Mouse (Mus musculus): ENCODE measurements at regions not wholly inside any gene's neighbourhood (a gene's known extent, or its start where the extent isn't known, plus 50 kb on each side); places are given as distances from the start of the nearest gene placed in this dataset.

GRCm38 (mm10) chr2:124718985-124719384, 348.9 kb upstream of the Slc24a5 start:
- no peak for DNase-seq (ENCODE audit: low spot score in 2 of 2)

- DNase-seq (ENCODE audit: low spot score in 2 of 2) = no peak
Observed at GRCm38 (mm10) chr2:124719820-124720478, 348.0 kb upstream of the Slc24a5 start.

- peak in 1 of 2 experiments; percentile 15 for DNase-seq (ENCODE audit: low spot score in 2 of 2)
Observed at GRCm38 (mm10) chr2:124720593-124721445, 347.1 kb upstream of the Slc24a5 start.

- DNase-seq (ENCODE audit: low spot score in 2 of 2) = no peak
Observed at GRCm38 (mm10) chr2:124724171-124724570, 343.8 kb upstream of the Slc24a5 start.

GRCm38 (mm10) chr2:124724827-124725480, 343.0 kb upstream of the Slc24a5 start:
- DNase-seq (ENCODE audit: low spot score in 2 of 2) = no peak

GRCm38 (mm10) chr2:124727979-124728378, 339.9 kb upstream of the Slc24a5 start:
- DNase-seq (ENCODE audit: low spot score in 2 of 2) = no peak

- DNase-seq (ENCODE audit: low spot score in 2 of 2) = no peak
Observed at GRCm38 (mm10) chr2:124732593-124732992, 335.3 kb upstream of the Slc24a5 start.

GRCm38 (mm10) chr2:124740848-124741247, 327.1 kb upstream of the Slc24a5 start:
- no peak for DNase-seq (ENCODE audit: low spot score in 2 of 2)

- DNase-seq (ENCODE audit: low spot score in 2 of 2) = no peak
Observed at GRCm38 (mm10) chr2:124742964-124743363, 325.0 kb upstream of the Slc24a5 start.

- DNase-seq (ENCODE audit: low spot score in 2 of 2) = no peak
Observed at GRCm38 (mm10) chr2:124745045-124745444, 322.9 kb upstream of the Slc24a5 start.

GRCm38 (mm10) chr2:124747119-124747518, 320.8 kb upstream of the Slc24a5 start:
- DNase-seq (ENCODE audit: low spot score in 2 of 2) = no peak

- DNase-seq (ENCODE audit: low spot score in 2 of 2) = peak; percentile 28 to 39
Observed at GRCm38 (mm10) chr2:124747627-124748026, 320.3 kb upstream of the Slc24a5 start.

- DNase-seq (ENCODE audit: low spot score in 2 of 2) = no peak
Observed at GRCm38 (mm10) chr2:124751832-124752231, 316.1 kb upstream of the Slc24a5 start.

- no peak for DNase-seq (ENCODE audit: low spot score in 2 of 2)
Observed at GRCm38 (mm10) chr2:124753717-124754116, 314.2 kb upstream of the Slc24a5 start.

GRCm38 (mm10) chr2:124755244-124755643, 312.7 kb upstream of the Slc24a5 start:
- DNase-seq (ENCODE audit: low spot score in 2 of 2) = no peak

- DNase-seq (ENCODE audit: low spot score in 2 of 2) = no peak
Observed at GRCm38 (mm10) chr2:124758992-124759391, 308.9 kb upstream of the Slc24a5 start.

- DNase-seq (ENCODE audit: low spot score in 2 of 2) = no peak
Observed at GRCm38 (mm10) chr2:124763650-124764049, 304.3 kb upstream of the Slc24a5 start.

- DNase-seq (ENCODE audit: low spot score in 2 of 2) = no peak
Observed at GRCm38 (mm10) chr2:124764186-124764910, 303.6 kb upstream of the Slc24a5 start.

- DNase-seq (ENCODE audit: low spot score in 2 of 2) = no peak
Observed at GRCm38 (mm10) chr2:124769267-124769967, 298.5 kb upstream of the Slc24a5 start.

- no peak for DNase-seq (ENCODE audit: low spot score in 2 of 2)
Observed at GRCm38 (mm10) chr2:124770028-124770427, 297.9 kb upstream of the Slc24a5 start.

- DNase-seq (ENCODE audit: low spot score in 2 of 2) = no peak
Observed at GRCm38 (mm10) chr2:124772055-124772708, 295.7 kb upstream of the Slc24a5 start.

Data from cerebellum, postnatal 4 days (tissue).